Mouse (Mus musculus): ENCODE data around the gene Rnf4. TPM values are rescaled to one million over a fixed set of nuclear protein-coding genes. Genes with fewer than 3 reads are reported as not detected.

The Rnf4 gene
- polyA plus RNA-seq, 1 experiment, result 88.2 TPM

DNA sequence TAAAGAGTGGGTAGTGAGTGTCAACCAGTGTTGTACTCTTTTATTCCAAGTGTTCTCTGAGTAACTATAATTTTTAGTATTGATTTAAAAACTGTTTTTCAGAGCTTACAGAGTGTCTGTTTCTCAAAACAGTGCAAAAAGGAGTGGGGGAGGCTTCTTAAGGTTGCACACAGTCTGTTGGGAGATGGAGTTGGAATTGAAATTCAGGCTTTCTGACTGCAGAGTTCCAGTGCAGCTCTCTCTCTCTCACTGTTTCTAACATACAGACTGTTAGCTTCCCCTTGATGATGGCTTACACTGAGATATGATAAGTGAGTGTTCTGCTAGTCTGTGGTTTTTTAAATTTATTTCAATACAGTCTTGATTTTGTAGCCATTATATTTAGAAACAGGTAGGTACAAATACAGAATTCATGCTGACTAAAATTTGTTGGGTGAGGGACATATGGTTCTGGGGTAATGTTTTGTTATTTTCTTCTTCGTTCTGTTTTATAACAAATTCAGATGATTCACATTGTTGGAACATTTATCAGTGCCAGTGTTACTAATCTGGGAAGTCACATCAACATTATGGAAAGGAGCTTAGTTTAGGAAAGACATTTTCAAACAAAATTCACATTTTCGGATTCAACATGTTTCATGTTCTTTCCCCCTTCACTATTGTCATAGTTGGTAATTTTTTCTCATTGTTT is 59.9 kb downstream of the Rnf4 start:
- TF ChIP-seq CTCF (IDR thresholded peaks at IDR 0.05; ENCODE audit: extremely low read depth, insufficient read depth, low read length), result no peak
- no peak for TF ChIP-seq POLR2A (IDR thresholded peaks at IDR 0.05; ENCODE audit: extremely low read depth, insufficient read depth, low read length)
- H3K4me1 ChIP-seq (ENCODE audit: control insufficient read depth, insufficient read depth, low read length), result peaks cover 9% of the 10 kb centered on the region
- H3K4me3 ChIP-seq (ENCODE audit: insufficient read depth, low read length), result no peak overlapping the region
- no peak overlapping the region for H3K27ac ChIP-seq (ENCODE audit: insufficient read depth, low read length)

- peaks cover 9% of the 10 kb centered on the region for H3K4me1 ChIP-seq (ENCODE audit: control insufficient read depth, insufficient read depth, low read length)
- H3K27ac ChIP-seq (ENCODE audit: insufficient read depth, low read length), result no peak overlapping the region
- H3K4me3 ChIP-seq (ENCODE audit: insufficient read depth, low read length), result no peak overlapping the region
- TF ChIP-seq POLR2A (IDR thresholded peaks at IDR 0.05; ENCODE audit: extremely low read depth, insufficient read depth, low read length) (no peak), CTCF (IDR thresholded peaks at IDR 0.05; ENCODE audit: extremely low read depth, insufficient read depth, low read length) (no peak)
Measured at GRCm38 (mm10) chr5:34397866-34398265, 61.8 kb downstream of the Rnf4 start.

- Histone ChIP-seq H3K4me1 (ENCODE audit: control insufficient read depth, insufficient read depth, low read length) (peaks cover 10% of the 10 kb centered on the region), H3K4me3 (ENCODE audit: insufficient read depth, low read length) (no peak overlapping the region), H3K27ac (ENCODE audit: insufficient read depth, low read length) (no peak overlapping the region)
- TF ChIP-seq CTCF (IDR thresholded peaks at IDR 0.05; ENCODE audit: extremely low read depth, insufficient read depth, low read length), result no peak
- TF ChIP-seq POLR2A (IDR thresholded peaks at IDR 0.05; ENCODE audit: extremely low read depth, insufficient read depth, low read length), result no peak
Measured at GRCm38 (mm10) chr5:34398326-34398725, 62.2 kb downstream of the Rnf4 start.

Other genes with a start within 250 kb of the Rnf4 start
- gene Poln, start 166.8 kb upstream of the Rnf4 start, polyA plus RNA-seq (2012; rRNA removed), result 1.4 and 3.1 TPM in 2 replicates
- 5.5 and 5.7 TPM in 2 replicates for gene Haus3, start 166.8 kb upstream of the Rnf4 start, polyA plus RNA-seq (2012; rRNA removed)
- gene Mxd4, start 148.6 kb upstream of the Rnf4 start, polyA plus RNA-seq (2012; rRNA removed), result 93.6 and 95.3 TPM in 2 replicates
- 42.2 and 43.0 TPM in 2 replicates for gene Zfyve28, start 47.8 kb upstream of the Rnf4 start, polyA plus RNA-seq (2012; rRNA removed)
- 0.38 and 0.46 TPM in 2 replicates for gene Cfap99, start 47.7 kb upstream of the Rnf4 start, polyA plus RNA-seq (2012; rRNA removed)
- gene Fam193a, start 33.6 kb downstream of the Rnf4 start, polyA plus RNA-seq (2012; rRNA removed), result 32.7 and 42.0 TPM in 2 replicates
- 27.3 and 38.6 TPM in 2 replicates for gene Tnip2, start 177.7 kb downstream of the Rnf4 start, polyA plus RNA-seq (2012; rRNA removed)
- gene Sh3bp2, start 189.5 kb downstream of the Rnf4 start, polyA plus RNA-seq (2012; rRNA removed), result 3.5 TPM in 2 replicates
- gene Add1, start 237.4 kb downstream of the Rnf4 start, polyA plus RNA-seq (2012; rRNA removed), result 375 and 376 TPM in 2 replicates

Measured in cortical plate, adult 2 months (tissue).